Mouse (Mus musculus): ENCODE results near the gene 6430531B16Rik. TPM values are rescaled to one million over a fixed set of nuclear protein-coding genes. Genes with fewer than 3 reads are reported as not detected.

Gene 6430531B16Rik
- polyA plus RNA-seq, 1 experiment from 2014 or later: 1.4 TPM

GRCm38 (mm10) chr7:139975471-139975870, 3.1 kb downstream of the 6430531B16Rik start:
- H3K4me1 ChIP-seq (ENCODE audit: control insufficient read depth, insufficient read depth, low read length): peaks cover 8% of the 10 kb centered on the region; the same call in 1 of the 2 replicates
- no peak for ATAC-seq (ENCODE audit: low read depth)
- no peaks in the 10 kb centered on the region for H3K36me3 ChIP-seq (ENCODE audit: control insufficient read depth, insufficient read depth, low read length)
- H3K9me3 ChIP-seq (ENCODE audit: control insufficient read depth, low read length): no peaks in the 10 kb centered on the region
- no peak overlapping the region for H3K4me2 ChIP-seq (ENCODE audit: low read depth, low read length)
- H3K27me3 ChIP-seq (ENCODE audit: control insufficient read depth, insufficient read depth, low read length): no peaks in the 10 kb centered on the region
- no peak overlapping the region for H3K27ac ChIP-seq (ENCODE audit: low read depth, low read length)
- WGBS: 59% methylated on average over 5 of the region's 5 CpGs
- no peak overlapping the region for H3K4me3 ChIP-seq (ENCODE audit: low read depth, low read length)
- H3K9ac ChIP-seq (replicated peaks; ENCODE audit: low read depth, low read length): no peak overlapping the region

GRCm38 (mm10) chr7:139974307-139974706, 4.2 kb downstream of the 6430531B16Rik start:
- H3K4me2 ChIP-seq (ENCODE audit: low read depth, low read length): no peak overlapping the region
- H3K4me1 ChIP-seq (ENCODE audit: control insufficient read depth, insufficient read depth, low read length): peaks cover 8% of the 10 kb centered on the region; the same call in 1 of the 2 replicates
- 95% methylated on average over 10 of the region's 10 CpGs for WGBS
- no peak overlapping the region for H3K9ac ChIP-seq (replicated peaks; ENCODE audit: low read depth, low read length)
- H3K27me3 ChIP-seq (ENCODE audit: control insufficient read depth, insufficient read depth, low read length): no peaks in the 10 kb centered on the region
- H3K36me3 ChIP-seq (ENCODE audit: control insufficient read depth, insufficient read depth, low read length): no peaks in the 10 kb centered on the region
- H3K4me3 ChIP-seq (ENCODE audit: low read depth, low read length): no peak overlapping the region
- no peaks in the 10 kb centered on the region for H3K9me3 ChIP-seq (ENCODE audit: control insufficient read depth, low read length)
- H3K27ac ChIP-seq (ENCODE audit: low read depth, low read length): no peak overlapping the region
- ATAC-seq (ENCODE audit: low read depth): no peak

- Histone ChIP-seq H3K4me2 (ENCODE audit: low read depth, low read length) (no peak overlapping the region), H3K4me1 (ENCODE audit: control insufficient read depth, insufficient read depth, low read length) (no peaks in the 10 kb centered on the region), H3K27me3 (ENCODE audit: control insufficient read depth, insufficient read depth, low read length) (no peaks in the 10 kb centered on the region), H3K9me3 (ENCODE audit: control insufficient read depth, low read length) (no peaks in the 10 kb centered on the region), H3K4me3 (ENCODE audit: low read depth, low read length) (no peak overlapping the region), H3K27ac (ENCODE audit: low read depth, low read length) (no peak overlapping the region), H3K36me3 (ENCODE audit: control insufficient read depth, insufficient read depth, low read length) (no peaks in the 10 kb centered on the region), H3K9ac (replicated peaks; ENCODE audit: low read depth, low read length) (no peak overlapping the region)
- no peak for ATAC-seq (ENCODE audit: low read depth)
Observed at GRCm38 (mm10) chr7:139972923-139973331, 5.6 kb downstream of the 6430531B16Rik start.

- Histone ChIP-seq H3K4me3 (ENCODE audit: low read depth, low read length) (no peak overlapping the region), H3K27ac (ENCODE audit: low read depth, low read length) (no peak overlapping the region), H3K36me3 (ENCODE audit: control insufficient read depth, insufficient read depth, low read length) (no peaks in the 10 kb centered on the region), H3K27me3 (ENCODE audit: control insufficient read depth, insufficient read depth, low read length) (no peaks in the 10 kb centered on the region), H3K4me1 (ENCODE audit: control insufficient read depth, insufficient read depth, low read length) (no peaks in the 10 kb centered on the region), H3K9me3 (ENCODE audit: control insufficient read depth, low read length) (no peaks in the 10 kb centered on the region), H3K9ac (replicated peaks; ENCODE audit: low read depth, low read length) (no peak overlapping the region), H3K4me2 (ENCODE audit: low read depth, low read length) (no peak overlapping the region)
- WGBS: 73% methylated on average over 6 of the region's 6 CpGs
- no peak for ATAC-seq (ENCODE audit: low read depth)
Observed at GRCm38 (mm10) chr7:139971436-139971835, 7.1 kb downstream of the 6430531B16Rik start.

- no peak overlapping the region for H3K9ac ChIP-seq (replicated peaks; ENCODE audit: low read depth, low read length)
- no peaks in the 10 kb centered on the region for H3K9me3 ChIP-seq (ENCODE audit: control insufficient read depth, low read length)
- no peaks in the 10 kb centered on the region for H3K4me1 ChIP-seq (ENCODE audit: control insufficient read depth, insufficient read depth, low read length)
- no peak overlapping the region for H3K4me2 ChIP-seq (ENCODE audit: low read depth, low read length)
- H3K27me3 ChIP-seq (ENCODE audit: control insufficient read depth, insufficient read depth, low read length): no peaks in the 10 kb centered on the region
- whole genome bisulfite sequencing: 84% methylated on average over 5 of the region's 5 CpGs
- no peak overlapping the region for H3K4me3 ChIP-seq (ENCODE audit: low read depth, low read length)
- ATAC-seq (ENCODE audit: low read depth): no peak
- no peak overlapping the region for H3K27ac ChIP-seq (ENCODE audit: low read depth, low read length)
- H3K36me3 ChIP-seq (ENCODE audit: control insufficient read depth, insufficient read depth, low read length): no peaks in the 10 kb centered on the region
Observed at GRCm38 (mm10) chr7:139970979-139971378, 7.6 kb downstream of the 6430531B16Rik start.

- no peak overlapping the region for H3K4me3 ChIP-seq (ENCODE audit: low read depth, low read length)
- no peak overlapping the region for H3K4me2 ChIP-seq (ENCODE audit: low read depth, low read length)
- H3K4me1 ChIP-seq (ENCODE audit: control insufficient read depth, insufficient read depth, low read length): no peaks in the 10 kb centered on the region
- no peaks in the 10 kb centered on the region for H3K36me3 ChIP-seq (ENCODE audit: control insufficient read depth, insufficient read depth, low read length)
- no peaks in the 10 kb centered on the region for H3K27me3 ChIP-seq (ENCODE audit: control insufficient read depth, insufficient read depth, low read length)
- 85% methylated on average over 10 of the region's 10 CpGs for WGBS
- H3K9me3 ChIP-seq (ENCODE audit: control insufficient read depth, low read length): no peaks in the 10 kb centered on the region
- no peak overlapping the region for H3K9ac ChIP-seq (replicated peaks; ENCODE audit: low read depth, low read length)
- H3K27ac ChIP-seq (ENCODE audit: low read depth, low read length): no peak overlapping the region
- no peak for ATAC-seq (ENCODE audit: low read depth)
Observed at GRCm38 (mm10) chr7:139970216-139970919, 8.2 kb downstream of the 6430531B16Rik start.

GRCm38 (mm10) chr7:139969348-139970130, 9.0 kb downstream of the 6430531B16Rik start:
- H3K27ac ChIP-seq (ENCODE audit: low read depth, low read length): no peak overlapping the region
- no peak overlapping the region for H3K9ac ChIP-seq (replicated peaks; ENCODE audit: low read depth, low read length)
- WGBS: 38% methylated on average over 10 of the region's 10 CpGs
- peak; percentile 45; the same call in 1 of the 2 replicates for ATAC-seq (ENCODE audit: low read depth)
- H3K36me3 ChIP-seq (ENCODE audit: control insufficient read depth, insufficient read depth, low read length): no peaks in the 10 kb centered on the region
- no peaks in the 10 kb centered on the region for H3K27me3 ChIP-seq (ENCODE audit: control insufficient read depth, insufficient read depth, low read length)
- no peak overlapping the region for H3K4me2 ChIP-seq (ENCODE audit: low read depth, low read length)
- no peaks in the 10 kb centered on the region for H3K9me3 ChIP-seq (ENCODE audit: control insufficient read depth, low read length)
- no peaks in the 10 kb centered on the region for H3K4me1 ChIP-seq (ENCODE audit: control insufficient read depth, insufficient read depth, low read length)
- H3K4me3 ChIP-seq (ENCODE audit: low read depth, low read length): no peak overlapping the region

- H3K4me2 ChIP-seq (ENCODE audit: low read depth, low read length): no peak overlapping the region
- no peak overlapping the region for H3K27ac ChIP-seq (ENCODE audit: low read depth, low read length)
- H3K36me3 ChIP-seq (ENCODE audit: control insufficient read depth, insufficient read depth, low read length): no peaks in the 10 kb centered on the region
- no peak overlapping the region for H3K4me3 ChIP-seq (ENCODE audit: low read depth, low read length)
- no peak for ATAC-seq (ENCODE audit: low read depth)
- H3K4me1 ChIP-seq (ENCODE audit: control insufficient read depth, insufficient read depth, low read length): no peaks in the 10 kb centered on the region
- H3K9ac ChIP-seq (replicated peaks; ENCODE audit: low read depth, low read length): no peak overlapping the region
- H3K27me3 ChIP-seq (ENCODE audit: control insufficient read depth, insufficient read depth, low read length): no peaks in the 10 kb centered on the region
- no peaks in the 10 kb centered on the region for H3K9me3 ChIP-seq (ENCODE audit: control insufficient read depth, low read length)
- 52% methylated on average over 5 of the region's 5 CpGs for WGBS
Observed at GRCm38 (mm10) chr7:139968428-139968827, 10.1 kb downstream of the 6430531B16Rik start.

- Histone ChIP-seq H3K9me3 (ENCODE audit: control insufficient read depth, low read length) (no peaks in the 10 kb centered on the region), H3K4me2 (ENCODE audit: low read depth, low read length) (no peak overlapping the region), H3K27ac (ENCODE audit: low read depth, low read length) (no peak overlapping the region), H3K4me1 (ENCODE audit: control insufficient read depth, insufficient read depth, low read length) (no peaks in the 10 kb centered on the region), H3K9ac (replicated peaks; ENCODE audit: low read depth, low read length) (no peak overlapping the region), H3K4me3 (ENCODE audit: low read depth, low read length) (no peak overlapping the region), H3K27me3 (ENCODE audit: control insufficient read depth, insufficient read depth, low read length) (no peaks in the 10 kb centered on the region), H3K36me3 (ENCODE audit: control insufficient read depth, insufficient read depth, low read length) (no peaks in the 10 kb centered on the region)
- no peak for ATAC-seq (ENCODE audit: low read depth)
- WGBS: 38% methylated on average over 4 of the region's 4 CpGs
Observed at GRCm38 (mm10) chr7:139967175-139967574, 11.4 kb downstream of the 6430531B16Rik start.
